Mouse (Mus musculus): ENCODE measurements around the gene Ap2a2.
"Not testable (repeated sequence)": the region's sequence is repeated elsewhere in the genome, so short reads cannot be mapped to it uniquely, and the experiment has no call there.

Ap2a2 gene

GRCm38 (mm10) chr7:141669097-141669496, 107.1 kb downstream of the Ap2a2 start:
- not testable (repeated sequence) for DNase-seq

- peak; percentile 64 to 68 for DNase-seq
These were observed 109.0 kb downstream of the Ap2a2 start for GRCm38 (mm10) chr7:141670999-141671398.

- DNase-seq: no peak
These were observed 109.8 kb downstream of the Ap2a2 start for GRCm38 (mm10) chr7:141671626-141672291.

- no peak for DNase-seq
These were observed 116.9 kb downstream of the Ap2a2 start for GRCm38 (mm10) chr7:141678922-141679321.
